Mouse (Mus musculus): Measurements from ENCODE around the gene Pdpk1.
"Not testable (repeated sequence)": the region's sequence is repeated elsewhere in the genome, so short reads cannot be mapped to it uniquely, and the experiment has no call there.

Pdpk1 gene

DNA sequence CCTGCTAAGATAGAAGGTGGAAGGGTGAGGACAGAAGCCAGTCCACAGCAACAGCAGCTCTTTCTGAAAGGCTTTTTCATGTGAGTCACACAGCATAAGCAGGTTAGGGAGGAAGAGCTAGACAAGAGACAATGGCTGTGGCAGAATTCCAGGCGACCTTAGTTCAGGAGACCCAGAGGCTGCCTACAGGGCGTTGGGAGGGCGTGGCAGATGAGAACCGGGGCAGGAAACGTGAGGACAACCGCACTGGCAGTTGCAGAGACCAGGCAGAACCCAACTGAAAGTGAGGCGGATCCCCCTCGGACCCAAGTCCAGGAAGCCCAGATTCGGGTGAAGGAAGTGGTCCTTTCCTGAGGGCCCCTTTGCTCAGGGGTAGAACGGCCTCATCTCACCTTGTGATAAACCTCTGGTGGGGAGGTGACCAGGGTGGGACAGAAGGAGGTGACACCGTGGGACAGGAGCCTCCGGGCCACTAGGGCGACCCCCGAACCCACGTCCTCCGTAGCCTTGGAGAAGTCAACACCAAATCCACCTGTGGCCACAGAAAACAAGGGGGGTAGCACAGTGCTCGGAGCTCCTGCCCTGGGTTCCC, 12.0 kb upstream of the Pdpk1 start:
- DNase-seq (ENCODE audit: low spot score in 2 of 2), result peak in 1 of 2 experiments; percentile 19

GRCm38 (mm10) chr17:24161466-24161865, 10.7 kb upstream of the Pdpk1 start:
- DNase-seq (ENCODE audit: low spot score in 2 of 2), result no peak

DNA sequence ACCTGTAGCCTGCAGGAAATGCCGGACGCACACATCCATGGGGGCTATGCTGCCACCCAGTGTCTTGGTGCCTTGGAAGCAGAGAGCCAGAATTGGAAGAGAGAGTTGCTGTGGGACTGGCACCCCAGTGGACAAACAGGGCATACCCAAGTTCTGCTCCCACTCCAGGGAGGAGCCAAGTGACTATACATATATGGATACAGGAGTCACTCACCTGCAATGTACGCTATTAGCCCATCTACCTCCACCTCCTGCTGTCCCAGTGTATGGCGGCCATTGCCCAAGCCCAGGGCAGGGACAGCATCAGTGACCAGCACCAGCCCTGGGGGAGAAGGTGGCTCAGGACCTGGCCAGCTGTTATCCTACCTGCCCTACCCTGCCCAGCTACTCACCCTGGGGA, 6.8 kb upstream of the Pdpk1 start:
- DNase-seq (ENCODE audit: low spot score in 2 of 2), result no peak

GRCm38 (mm10) chr17:24157121-24157520, 6.4 kb upstream of the Pdpk1 start:
- no peak for DNase-seq (ENCODE audit: low spot score in 2 of 2)

GRCm38 (mm10) chr17:24156394-24156793, 5.7 kb upstream of the Pdpk1 start:
- no peak for DNase-seq (ENCODE audit: low spot score in 2 of 2)

DNA sequence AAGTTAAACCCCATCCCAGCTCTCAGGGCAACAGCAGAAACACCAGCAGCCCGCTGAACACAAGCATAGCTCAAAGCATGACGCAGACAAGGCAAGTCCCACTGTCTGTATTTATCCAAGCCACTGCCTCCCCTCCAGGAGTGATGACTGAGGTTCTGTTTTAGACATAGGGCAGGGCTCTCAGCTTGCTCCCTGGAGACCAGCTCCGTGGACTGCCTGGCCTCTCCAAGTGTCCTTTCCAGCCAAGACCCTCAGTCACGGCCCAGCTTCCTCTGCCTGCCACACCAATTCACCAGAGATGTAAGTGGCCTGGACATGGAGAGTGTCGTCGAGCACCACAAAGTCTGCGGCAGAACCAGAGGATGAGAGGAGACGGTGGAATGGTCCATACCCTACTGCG, 5.0 kb upstream of the Pdpk1 start:
- no peak for DNase-seq (ENCODE audit: low spot score in 2 of 2)

- no peak for DNase-seq (ENCODE audit: low spot score in 2 of 2)
These were observed 3.7 kb upstream of the Pdpk1 start for GRCm38 (mm10) chr17:24154463-24154862.

GRCm38 (mm10) chr17:24151890-24152563, 1.3 kb upstream of the Pdpk1 start:
- peak; percentile 71 to 78 for DNase-seq (ENCODE audit: low spot score in 2 of 2)

DNA sequence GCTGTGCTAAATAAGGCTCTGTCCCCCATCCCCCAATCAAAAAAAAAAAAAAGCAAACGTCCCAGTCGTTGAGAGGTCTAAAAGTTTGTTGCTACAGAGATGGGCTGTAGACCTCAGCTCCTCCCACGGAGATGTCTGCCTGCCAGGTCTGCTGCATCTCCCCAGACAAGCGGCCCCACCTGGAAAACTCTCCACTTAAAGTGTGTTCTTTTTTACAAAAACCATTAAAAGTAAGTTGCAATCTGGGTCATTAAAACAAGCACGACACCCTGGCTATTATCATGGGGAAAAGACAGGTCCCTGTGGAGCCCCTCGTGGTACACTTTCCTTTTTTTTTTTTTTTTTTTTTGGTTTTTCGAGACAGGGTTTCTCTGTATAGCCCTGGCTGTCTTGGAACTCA, 658 bp upstream of the Pdpk1 start:
- no peak for DNase-seq (ENCODE audit: low spot score in 2 of 2)

GRCm38 (mm10) chr17:24149421-24149820, 1.3 kb downstream of the Pdpk1 start:
- no peak for DNase-seq (ENCODE audit: low spot score in 2 of 2)

- no peak for DNase-seq (ENCODE audit: low spot score in 2 of 2)
These were observed 7.8 kb downstream of the Pdpk1 start for GRCm38 (mm10) chr17:24142897-24143296.

DNA sequence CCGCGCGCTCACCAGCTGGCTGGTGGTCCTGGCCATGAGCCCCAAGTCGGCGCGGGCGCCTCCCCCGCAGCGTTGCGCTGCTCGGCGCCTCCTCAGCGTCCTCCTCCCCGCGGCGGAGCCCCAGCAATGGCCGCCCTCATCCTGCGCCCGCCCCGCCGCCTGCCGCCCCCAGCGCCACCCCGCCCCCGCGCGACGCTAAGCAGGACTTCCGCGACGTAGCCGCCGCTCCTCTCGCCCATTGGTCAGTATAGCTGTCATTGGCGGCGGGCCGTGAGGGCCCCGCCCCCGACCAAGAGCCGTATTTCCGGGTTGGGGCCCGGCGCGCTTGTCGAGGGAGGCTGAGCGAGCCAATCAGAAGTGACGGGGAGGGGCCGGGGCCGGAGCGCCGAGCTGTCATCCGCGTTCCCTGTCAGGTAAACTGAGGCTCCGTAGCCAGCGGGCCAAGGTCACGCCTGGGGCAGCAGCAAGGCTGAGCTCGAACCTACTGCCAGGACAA, 9.3 kb downstream of the Pdpk1 start:
- DNase-seq (ENCODE audit: low spot score in 2 of 2), result peak; percentile 94 to 97

DNA sequence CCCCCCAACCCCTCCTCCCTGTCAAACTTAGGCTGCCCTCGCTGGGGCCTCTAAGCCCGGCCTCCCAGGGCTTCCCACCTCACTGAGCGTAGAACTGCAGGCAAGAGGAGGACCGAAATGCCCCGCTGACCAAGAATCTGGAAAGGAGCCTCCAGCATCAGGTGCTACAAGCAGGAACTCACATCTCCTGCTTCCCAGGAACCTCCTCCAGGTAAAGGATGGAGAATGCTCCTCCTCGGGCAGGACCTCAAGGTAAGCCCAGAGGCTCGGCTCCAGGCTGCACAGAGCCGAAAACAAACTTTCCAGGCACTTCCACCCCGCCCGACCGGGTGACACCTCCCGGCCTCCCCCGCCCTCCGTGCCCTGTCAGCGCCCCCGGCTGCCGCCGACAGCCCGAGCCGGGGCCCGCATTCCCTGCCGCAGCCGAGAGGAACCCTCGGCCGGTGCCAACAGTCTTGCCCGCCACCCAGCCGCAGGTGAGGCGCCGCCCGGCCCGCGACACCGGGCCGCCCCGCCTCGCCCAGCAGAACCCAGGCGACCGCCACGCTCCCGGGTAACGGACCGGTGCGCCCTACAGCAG, 9.8 kb downstream of the Pdpk1 start:
- peak in 1 of 2 experiments; percentile 10 for DNase-seq (ENCODE audit: low spot score in 2 of 2)

- DNase-seq (ENCODE audit: low spot score in 2 of 2), result no peak
These were observed 10.8 kb downstream of the Pdpk1 start for GRCm38 (mm10) chr17:24139968-24140367.

- no peak for DNase-seq (ENCODE audit: low spot score in 2 of 2)
These were observed 11.5 kb downstream of the Pdpk1 start for GRCm38 (mm10) chr17:24139256-24139655.

GRCm38 (mm10) chr17:24137226-24137880, 13.4 kb downstream of the Pdpk1 start:
- DNase-seq (ENCODE audit: low spot score in 2 of 2), result no peak

DNA sequence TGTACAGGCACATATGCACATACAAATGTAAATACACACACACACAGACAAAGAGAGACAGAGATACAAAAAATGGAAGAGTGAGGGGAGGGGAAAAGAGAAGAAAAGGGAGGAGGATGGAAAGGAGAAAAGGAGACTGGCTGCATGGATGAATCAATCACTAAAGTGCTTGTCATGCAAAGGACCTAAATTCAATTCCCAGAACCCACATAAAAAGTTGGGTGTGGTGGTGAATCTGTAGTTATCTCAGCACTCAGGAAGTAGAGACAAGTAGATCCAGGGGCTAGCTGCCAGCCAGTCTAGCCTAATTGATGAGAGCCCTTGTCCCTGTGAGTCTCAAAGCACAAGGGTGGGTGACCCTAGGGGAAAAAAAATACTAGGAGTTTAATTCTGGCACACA, 16.7 kb downstream of the Pdpk1 start:
- DNase-seq (ENCODE audit: low spot score in 2 of 2), result no peak

DNA sequence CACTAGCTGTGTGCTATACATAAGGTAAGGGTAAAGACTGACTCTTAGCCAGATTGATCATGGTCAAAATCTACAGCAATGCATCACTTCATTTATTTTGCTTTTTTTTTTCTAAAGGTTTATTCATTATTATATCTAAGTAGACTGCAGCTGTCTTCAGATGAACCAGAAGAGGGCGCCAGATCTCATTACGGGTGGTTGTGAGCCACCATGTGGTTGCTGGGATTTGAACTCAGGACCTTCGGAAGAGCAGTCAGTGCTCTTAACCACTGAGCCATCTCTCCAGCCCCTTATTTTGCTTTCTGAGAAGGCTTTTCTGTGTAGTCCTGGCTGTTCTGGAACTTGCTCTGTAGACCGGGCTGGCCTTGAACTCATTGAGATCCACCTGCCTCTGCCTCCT, 17.8 kb downstream of the Pdpk1 start:
- DNase-seq (ENCODE audit: low spot score in 2 of 2), result not testable (repeated sequence)

DNA sequence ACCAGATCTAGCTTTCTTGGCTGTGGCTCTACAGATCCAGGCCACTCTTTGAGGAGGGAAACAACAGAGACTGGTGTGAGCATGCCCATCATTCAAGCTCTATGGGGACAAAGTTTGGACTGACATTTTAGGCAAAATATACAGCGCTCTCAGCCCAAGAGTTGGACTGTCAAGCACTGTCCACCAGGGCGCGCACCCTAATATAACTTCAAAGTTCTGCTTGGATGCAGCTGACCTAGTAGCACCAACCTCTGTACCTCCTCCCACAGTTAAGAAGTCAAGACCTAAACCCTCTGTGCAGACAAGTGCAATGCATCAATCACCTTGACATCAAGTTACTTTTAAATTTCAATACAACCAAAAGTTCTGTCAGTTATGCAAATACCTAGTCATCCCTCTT, 19.2 kb downstream of the Pdpk1 start:
- no peak for DNase-seq (ENCODE audit: low spot score in 2 of 2)

GRCm38 (mm10) chr17:24129246-24129645, 21.5 kb downstream of the Pdpk1 start:
- not testable (repeated sequence) for DNase-seq (ENCODE audit: low spot score in 2 of 2)

DNA sequence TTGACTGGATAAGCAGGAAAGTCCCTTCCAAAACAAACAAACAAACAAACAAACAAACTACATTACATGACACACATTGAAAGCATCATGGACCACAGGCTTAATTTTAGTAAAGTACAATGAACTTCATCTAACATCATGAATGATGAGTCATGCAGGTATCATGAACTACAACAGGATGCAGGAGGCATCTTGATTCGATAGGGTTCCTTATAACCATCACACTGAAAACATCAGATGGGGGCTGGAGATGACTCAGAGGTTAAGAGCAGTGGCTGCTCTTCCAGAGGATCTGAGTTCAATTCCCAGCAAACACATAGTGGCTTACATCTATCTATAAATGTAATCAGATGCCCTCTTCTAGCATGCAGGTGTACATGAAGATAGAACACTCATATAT, 23.1 kb downstream of the Pdpk1 start:
- no peak for DNase-seq (ENCODE audit: low spot score in 2 of 2)

DNA sequence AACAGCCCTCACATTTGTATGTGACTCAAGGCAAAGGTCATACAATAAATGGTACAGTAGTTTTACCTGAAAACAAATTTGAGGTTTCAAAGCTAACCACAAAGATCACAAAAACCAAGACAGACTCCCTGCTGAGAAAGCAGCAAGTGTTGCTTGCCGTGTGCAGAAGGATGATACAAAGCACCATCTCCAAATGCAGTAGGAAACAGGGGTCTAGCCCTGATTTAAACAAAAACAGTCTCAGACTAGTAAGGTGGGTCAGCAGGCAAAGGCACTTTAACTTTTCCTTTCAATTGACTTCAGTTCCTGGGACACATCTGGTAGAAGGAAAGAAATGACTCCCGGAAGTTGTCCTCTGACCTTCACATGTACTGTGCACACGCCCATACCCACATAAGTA, 23.9 kb downstream of the Pdpk1 start:
- DNase-seq (ENCODE audit: low spot score in 2 of 2), result no peak

DNA sequence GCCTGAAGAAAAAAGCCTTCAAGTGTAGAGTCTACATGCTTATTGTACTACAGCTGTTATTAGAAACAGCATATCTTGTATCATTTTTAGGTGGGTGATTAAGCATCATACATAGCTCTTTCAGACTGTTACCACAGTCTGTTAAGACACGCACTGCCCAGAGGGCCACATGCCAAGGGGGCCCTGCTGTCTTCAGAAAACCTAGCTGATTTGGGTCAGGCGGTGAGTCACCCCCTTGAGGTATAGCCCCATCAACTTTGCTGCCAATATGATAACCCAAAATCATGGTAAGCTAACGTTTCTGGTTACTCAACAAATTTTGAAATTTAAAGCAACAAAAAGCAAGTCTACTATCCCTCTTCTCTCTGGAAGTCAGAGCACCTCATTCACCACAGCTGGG, 31.3 kb downstream of the Pdpk1 start:
- DNase-seq (ENCODE audit: low spot score in 2 of 2), result no peak

Data from urinary bladder, postnatal 36 days (tissue).